Comparison of ENCODE assay signal across 15 mouse cellular contexts in the genomic region with DNA sequence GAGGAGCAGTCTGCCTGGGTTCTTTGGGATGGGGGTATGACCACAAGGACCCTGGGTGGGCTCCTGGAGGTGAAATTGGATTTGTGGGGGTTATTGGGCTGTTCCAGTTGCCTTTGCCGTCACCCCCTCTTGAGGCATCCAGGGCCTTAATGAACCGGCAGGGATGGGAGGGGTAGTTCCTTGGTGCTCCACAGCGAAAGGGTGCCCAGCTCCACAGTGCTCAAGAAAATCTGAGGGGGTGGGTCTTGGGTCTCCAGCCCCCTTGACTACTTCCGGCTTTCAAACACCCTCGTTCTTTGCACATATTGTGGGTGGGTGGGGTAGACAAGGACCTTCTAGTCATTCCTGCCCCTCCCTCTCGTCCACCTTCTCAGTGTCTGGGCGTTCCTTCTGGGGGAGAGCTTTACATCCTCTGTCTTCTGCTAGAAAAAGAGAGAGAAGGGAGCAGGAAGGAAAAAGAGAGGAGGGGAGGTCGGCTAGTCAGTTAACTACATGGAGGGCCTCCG. TPM values are rescaled to one million over a fixed set of nuclear protein-coding genes. Genes with fewer than 3 reads are reported as not detected.
A peak's percentile ranks its signal among the peaks of the same experiment; 100 is the strongest.
DNase-seq lines count a peak whose midpoint lies in the region; ATAC-seq and TF ChIP-seq lines count a peak whose summit lies in the region.
"Had no signal": no experiment of that assay in that cellular context is flagged by ENCODE, and none has a peak within 500 bp of the region (broad histone marks: within the 10 kb centered on the region; RNA-seq: fewer than 3 reads in every experiment).

No protein-coding gene starts in this region.

- no peaks in the 10 kb centered on the region for H3K36me3 ChIP-seq in forebrain, embryonic 15.5 days
- no peaks in the 10 kb centered on the region for H3K36me3 ChIP-seq in midbrain, embryonic 10.5 days
- H3K36me3 ChIP-seq in neural tube, embryonic 15.5 days, result no peaks in the 10 kb centered on the region
- H3K36me3 ChIP-seq: embryonic facial prominence, embryonic 13.5 days; liver, embryonic 15.5 days; stomach, embryonic 15.5 days had no signal

- no peaks in the 10 kb centered on the region for H3K27me3 ChIP-seq in forebrain, embryonic 15.5 days
- peaks cover 85% of the 10 kb centered on the region for H3K27me3 ChIP-seq in midbrain, embryonic 10.5 days (ENCODE audit: low read depth, poor library complexity, severe bottlenecking)
- H3K27me3 ChIP-seq in neural tube, embryonic 15.5 days (replicated peaks), result 0 out of 2 replicates have a peak, but pooled peaks cover 3% of the 10 kb centered on the region

- H3K27ac ChIP-seq in layer of hippocampus, adult 2 months, result peak overlapping the region; percentile 93
- peak overlapping the region; percentile 95 for H3K27ac ChIP-seq in forebrain, embryonic 15.5 days (replicated peaks)
- no peak overlapping the region for H3K27ac ChIP-seq in midbrain, embryonic 10.5 days (replicated peaks)
- H3K27ac ChIP-seq in neural tube, embryonic 15.5 days (replicated peaks), result peak overlapping the region; percentile 96
- H3K27ac ChIP-seq: embryonic facial prominence, embryonic 13.5 days; liver, embryonic 15.5 days; stomach, embryonic 15.5 days had no signal

- peak overlapping the region; percentile 87 for H3K9ac ChIP-seq in forebrain, embryonic 15.5 days (replicated peaks)
- H3K9ac ChIP-seq in neural tube, embryonic 15.5 days (replicated peaks), result peak overlapping the region; percentile 89
- H3K9ac ChIP-seq: embryonic facial prominence, embryonic 13.5 days; liver, embryonic 15.5 days; stomach, embryonic 15.5 days had no signal

- H3K9me3 ChIP-seq in forebrain, embryonic 15.5 days, result no peaks in the 10 kb centered on the region
- H3K9me3 ChIP-seq in midbrain, embryonic 10.5 days (replicated peaks), result no peaks in the 10 kb centered on the region
- H3K9me3 ChIP-seq in neural tube, embryonic 15.5 days (replicated peaks), result no peaks in the 10 kb centered on the region
- H3K9me3 ChIP-seq: embryonic facial prominence, embryonic 13.5 days; liver, embryonic 15.5 days; stomach, embryonic 15.5 days had no signal

- no peak for DNase-seq in layer of hippocampus, adult 2 months (ENCODE audit: low spot score in 2 of 2)
- DNase-seq in layer of hippocampus, postnatal 10 days (ENCODE audit: low spot score in 2 of 2), result no peak
- no peak for DNase-seq in midbrain, embryonic 10.5 days (ENCODE audit: low spot score)
- DNase-seq in testis, postnatal 14 days (ENCODE audit: low spot score), result no peak
- DNase-seq in lung, postnatal 25 days (ENCODE audit: low spot score), result no peak
- DNase-seq: cerebellum, adult 11 months; heart, postnatal 36 days; kidney, adult 9 months; thymus, postnatal 36 days had no signal

- WGBS in forebrain, embryonic 15.5 days, result 40% methylated on average over 9 of the region's 9 CpGs
- WGBS in midbrain, embryonic 10.5 days, result 65% methylated on average over 9 of the region's 9 CpGs
- WGBS in neural tube, embryonic 15.5 days, result 32% methylated on average over 9 of the region's 9 CpGs

- no peak for ATAC-seq in forebrain, embryonic 15.5 days (replicated peaks)
- ATAC-seq in neural tube, embryonic 15.5 days (ENCODE audit: low FRiP score), result no peak
- no peak for ATAC-seq in megakaryocyte progenitor cell, adult 5-6 weeks (replicated peaks; ENCODE audit: poor library complexity)

- TF ChIP-seq CTCF in layer of hippocampus, adult 2 months (conservative IDR thresholded peaks at IDR 0.05), result no peak

- peak overlapping the region; percentile 95 for H3K4me2 ChIP-seq in forebrain, embryonic 15.5 days (replicated peaks)
- H3K4me2 ChIP-seq in neural tube, embryonic 15.5 days, result peak overlapping the region; percentile 91
- H3K4me2 ChIP-seq: liver, embryonic 15.5 days; stomach, embryonic 15.5 days had no signal

- peak overlapping the region; percentile 76 for H3K4me3 ChIP-seq in layer of hippocampus, adult 2 months
- H3K4me3 ChIP-seq in forebrain, embryonic 15.5 days, result peak overlapping the region; percentile 79
- H3K4me3 ChIP-seq in midbrain, embryonic 10.5 days, result peak overlapping the region; percentile 62; the same call in 1 of the 2 replicates
- peak overlapping the region; percentile 67 for H3K4me3 ChIP-seq in neural tube, embryonic 15.5 days (replicated peaks)
- H3K4me3 ChIP-seq: embryonic facial prominence, embryonic 13.5 days; liver, embryonic 15.5 days had no signal

- H3K4me1 ChIP-seq in forebrain, embryonic 15.5 days, result peaks cover 90% of the 10 kb centered on the region
- H3K4me1 ChIP-seq in midbrain, embryonic 10.5 days, result peaks cover 71% of the 10 kb centered on the region
- H3K4me1 ChIP-seq in neural tube, embryonic 15.5 days, result peaks cover 89% of the 10 kb centered on the region

RNA-seq across cellular contexts. Expression of a gene that starts 1.3 kb away (rescaled TPM):
- 100 to 1,000 TPM; 405 to 437 TPM for total RNA-seq in layer of hippocampus, adult 2 months (2021)
- total RNA-seq in layer of hippocampus, postnatal 10 days (2021), result 100 to 1,000 TPM; 683 to 691 TPM
- 31.1 and 32.4 TPM in 2 replicates for polyA plus RNA-seq in forebrain, embryonic 15.5 days (2015; fragmentation: Nextera tagmentation; extraction: Ambion mirVana)
- polyA plus RNA-seq in midbrain, embryonic 10.5 days (2016; fragmentation: Nextera tagmentation; extraction: Ambion mirVana), result 5.1 and 7.2 TPM in 2 replicates
- polyA plus RNA-seq in neural tube, embryonic 15.5 days (2015; fragmentation: Nextera tagmentation; extraction: Ambion mirVana), result 31.3 and 45.7 TPM in 2 replicates
- total RNA-seq in megakaryocyte progenitor cell, adult 5-6 weeks (2015), result not detected in 2 replicates
- total RNA-seq in megakaryocyte progenitor cell, adult 5-6 weeks (2017), result not detected in 2 replicates

RNA-seq across cellular contexts. Expression of a gene that starts 20.7 kb away (rescaled TPM):
- total RNA-seq in layer of hippocampus, adult 2 months (2021), result 10 to 100 TPM; 31.3 to 36.7 TPM
- 10 to 100 TPM; 93.5 to 99.9 TPM for total RNA-seq in layer of hippocampus, postnatal 10 days (2021)
- polyA plus RNA-seq in forebrain, embryonic 15.5 days (2015; fragmentation: Nextera tagmentation; extraction: Ambion mirVana), result 34.6 and 41.3 TPM in 2 replicates
- 13.5 and 16.3 TPM in 2 replicates for polyA plus RNA-seq in midbrain, embryonic 10.5 days (2016; fragmentation: Nextera tagmentation; extraction: Ambion mirVana)
- 197 and 217 TPM in 2 replicates for polyA plus RNA-seq in neural tube, embryonic 15.5 days (2015; fragmentation: Nextera tagmentation; extraction: Ambion mirVana)
- total RNA-seq in megakaryocyte progenitor cell, adult 5-6 weeks (2015), result 223 and 244 TPM in 2 replicates
- 283 and 290 TPM in 2 replicates for total RNA-seq in megakaryocyte progenitor cell, adult 5-6 weeks (2017)

RNA-seq across cellular contexts. Expression of a gene that starts 35.7 kb away (rescaled TPM):
- 10 to 100 TPM; 13.0 to 18.8 TPM for total RNA-seq in layer of hippocampus, adult 2 months (2021)
- 10 to 100 TPM; 16.2 to 17.4 TPM for total RNA-seq in layer of hippocampus, postnatal 10 days (2021)
- 3.4 and 3.5 TPM in 2 replicates for polyA plus RNA-seq in forebrain, embryonic 15.5 days (2015; fragmentation: Nextera tagmentation; extraction: Ambion mirVana)
- 2.1 and 2.7 TPM in 2 replicates for polyA plus RNA-seq in midbrain, embryonic 10.5 days (2016; fragmentation: Nextera tagmentation; extraction: Ambion mirVana)
- polyA plus RNA-seq in neural tube, embryonic 15.5 days (2015; fragmentation: Nextera tagmentation; extraction: Ambion mirVana), result 7.5 and 12.0 TPM in 2 replicates
- total RNA-seq in megakaryocyte progenitor cell, adult 5-6 weeks (2015), result 0.30 and 1.5 TPM in 2 replicates
- total RNA-seq in megakaryocyte progenitor cell, adult 5-6 weeks (2017), result 0.47 TPM in 1 of 2 replicates, not detected in the other

RNA-seq across cellular contexts. Expression of a gene that starts 56.4 kb away (rescaled TPM):
- total RNA-seq in layer of hippocampus, adult 2 months (2021), result 100 to 1,000 TPM; 208 to 222 TPM
- 100 to 1,000 TPM; 190 to 194 TPM for total RNA-seq in layer of hippocampus, postnatal 10 days (2021)
- 119 and 134 TPM in 2 replicates for polyA plus RNA-seq in forebrain, embryonic 15.5 days (2015; fragmentation: Nextera tagmentation; extraction: Ambion mirVana)
- 189 and 194 TPM in 2 replicates for polyA plus RNA-seq in midbrain, embryonic 10.5 days (2016; fragmentation: Nextera tagmentation; extraction: Ambion mirVana)
- 88.7 and 104 TPM in 2 replicates for polyA plus RNA-seq in neural tube, embryonic 15.5 days (2015; fragmentation: Nextera tagmentation; extraction: Ambion mirVana)
- total RNA-seq in megakaryocyte progenitor cell, adult 5-6 weeks (2015), result 268 and 287 TPM in 2 replicates
- total RNA-seq in megakaryocyte progenitor cell, adult 5-6 weeks (2017), result 156 and 192 TPM in 2 replicates

Comparison
In these comparisons a context has a peak if more than half of its experiments do, and no peak if none do; other contexts are left out.
1. RNA of a gene that starts 1.3 kb away (total RNA-seq): 683 to 691 TPM in layer of hippocampus, postnatal 10 days and 405 to 437 TPM in layer of hippocampus, adult 2 months; not detected in megakaryocyte progenitor cell, adult 5-6 weeks; every median in the first group is over 100 times any median in the second.
2. RNA of a gene that starts 35.7 kb away (total RNA-seq): 13.0 to 18.8 TPM in layer of hippocampus, adult 2 months and 16.2 to 17.4 TPM in layer of hippocampus, postnatal 10 days; 0.30 to 1.5 TPM in megakaryocyte progenitor cell, adult 5-6 weeks; every median in the first group is over 4 times any median in the second.
3. Peak in every context shown above with its lines, with median percentiles within 50 percentile points of each other: H3K4me3 ChIP-seq.